Mouse (Mus musculus): Measurements from ENCODE around the gene Spag16.

The Spag16 gene

GRCm38 (mm10) chr1:70518918-70519317 is 692.1 kb downstream of the Spag16 start:
- DNase-seq, result no peak

GRCm38 (mm10) chr1:70527134-70527533 is 700.4 kb downstream of the Spag16 start:
- no peak for DNase-seq

DNA sequence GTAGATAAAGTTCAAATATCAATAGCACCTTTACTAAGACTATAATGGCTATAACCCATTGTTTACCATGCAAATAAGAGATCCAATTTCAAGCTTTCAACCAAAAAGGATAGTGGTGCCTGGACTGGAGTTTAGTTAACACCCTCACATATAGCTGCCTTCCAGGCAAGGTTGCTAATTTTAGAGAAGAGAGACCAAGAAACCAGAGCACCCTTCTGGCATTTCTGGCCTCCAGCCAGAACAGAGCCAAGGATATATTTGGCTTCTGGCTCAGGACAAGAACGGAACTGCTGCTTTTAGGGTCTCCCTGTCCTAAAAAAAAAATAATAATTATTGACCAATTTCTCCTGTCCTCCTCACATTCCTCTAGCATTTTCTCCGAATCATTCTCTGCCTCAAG is 703.0 kb downstream of the Spag16 start:
- no peak for DNase-seq

GRCm38 (mm10) chr1:70551839-70552238 is 725.1 kb downstream of the Spag16 start:
- DNase-seq, result no peak

- no peak for DNase-seq
These were observed 795.0 kb downstream of the Spag16 start for GRCm38 (mm10) chr1:70621805-70622204.

DNA sequence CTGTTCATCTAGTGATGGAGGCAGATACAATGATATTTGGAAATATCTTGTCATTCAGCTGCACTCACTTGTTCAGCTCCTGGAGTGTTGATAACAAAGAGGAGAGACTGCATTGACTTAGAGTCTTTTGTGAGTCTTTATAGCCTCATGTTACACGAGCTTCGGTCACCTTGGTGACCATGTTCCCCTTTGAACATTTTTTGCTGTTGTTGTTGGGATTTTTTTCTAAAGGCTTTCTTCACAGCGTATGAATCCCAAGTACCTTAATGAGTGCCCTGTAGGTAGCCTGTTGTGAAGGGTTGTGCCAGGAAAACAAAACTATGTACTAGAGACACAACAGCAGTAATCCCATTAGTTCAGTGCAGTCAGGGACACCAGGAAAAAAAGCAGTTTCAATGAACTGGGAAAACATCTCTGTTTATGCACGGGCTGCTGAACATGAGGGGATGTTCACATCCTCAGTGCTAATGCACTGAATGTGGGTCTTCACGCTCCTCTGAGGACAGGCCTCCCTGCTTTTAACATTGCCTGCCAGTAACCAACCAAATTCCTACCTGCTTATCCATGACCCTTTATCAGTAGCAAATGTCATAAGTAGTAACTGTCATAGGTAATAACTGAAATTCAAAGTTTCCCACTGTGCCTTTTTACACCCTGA is 798.2 kb downstream of the Spag16 start:
- DNase-seq, result no peak

GRCm38 (mm10) chr1:70652719-70653118 is 825.9 kb downstream of the Spag16 start:
- DNase-seq, result no peak

DNA sequence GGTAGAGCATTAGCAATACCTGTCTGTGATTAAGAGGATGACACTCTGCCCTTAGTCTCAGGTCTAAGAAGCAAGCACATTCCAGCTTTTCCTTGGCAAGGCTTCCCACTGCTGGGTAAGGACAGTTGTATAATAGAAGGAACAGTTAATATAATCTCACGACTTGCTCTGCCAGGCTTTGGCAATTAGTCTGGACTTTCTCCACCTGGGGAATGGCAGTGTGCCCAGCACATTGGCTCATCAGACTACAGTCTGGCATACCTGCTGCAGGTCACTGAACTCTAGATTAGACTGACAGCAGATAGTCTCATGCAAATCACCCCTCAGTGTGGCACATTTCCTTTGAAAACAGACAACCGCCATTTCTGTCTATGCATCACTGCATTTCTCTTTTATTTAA is 865.8 kb downstream of the Spag16 start:
- DNase-seq, result no peak

GRCm38 (mm10) chr1:70700270-70700669 is 873.5 kb downstream of the Spag16 start:
- DNase-seq, result no peak

DNA sequence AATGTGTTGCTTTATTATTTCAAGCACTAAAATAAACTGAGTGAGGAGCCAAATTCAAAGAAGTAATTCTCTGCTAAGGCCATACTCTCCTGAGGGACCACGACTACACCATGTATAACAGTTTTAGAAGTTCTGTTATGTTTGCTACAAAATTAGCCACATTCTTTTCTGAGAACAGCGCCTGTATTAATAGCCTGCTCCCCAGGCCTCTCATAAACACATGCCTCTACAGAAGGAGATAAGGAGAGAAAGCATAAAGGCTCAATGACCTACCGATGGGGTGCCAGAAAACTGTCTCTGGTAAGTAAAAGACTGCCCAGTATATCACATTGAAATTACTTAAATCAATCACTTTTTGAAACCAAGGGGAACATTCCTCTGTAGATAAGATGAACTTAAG is 877.2 kb downstream of the Spag16 start:
- DNase-seq, result no peak

- DNase-seq, result no peak
These were observed 879.1 kb downstream of the Spag16 start for GRCm38 (mm10) chr1:70705821-70706220.

- DNase-seq, result no peak
These were observed 898.3 kb downstream of the Spag16 start for GRCm38 (mm10) chr1:70725045-70725444.

DNA sequence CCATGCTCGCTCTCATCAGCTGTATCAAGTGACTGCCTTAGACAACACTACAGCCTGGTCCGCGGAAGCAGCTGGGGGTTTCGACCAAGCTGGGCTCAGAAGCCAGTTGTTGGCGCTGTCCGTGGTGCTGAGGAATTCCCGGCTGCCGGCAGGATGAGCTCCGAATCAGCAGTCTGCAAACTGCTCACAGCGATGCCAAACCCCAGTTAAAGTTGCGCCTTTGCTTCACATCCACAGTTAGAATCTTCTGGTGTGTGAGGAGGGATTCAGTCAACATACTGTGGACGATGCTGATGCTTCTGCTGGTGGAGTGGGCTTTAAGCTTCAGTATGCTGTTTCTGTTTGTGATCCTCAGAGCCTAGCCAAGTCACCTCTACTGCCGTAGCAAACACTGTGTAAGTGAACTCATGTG is 898.9 kb downstream of the Spag16 start, which contains the start of gene Vwc2l:
TSS of gene Vwc2l (plus strand) at position 61 of the 412 bp plus-strand sequence.
- peak; percentile 64 for DNase-seq
